Mouse (Mus musculus) retina, postnatal 7 days (tissue): ENCODE data around the gene Scd4.
A peak's percentile ranks its signal among the peaks of the same experiment; 100 is the strongest.
"Not testable (repeated sequence)": the region's sequence is repeated elsewhere in the genome, so short reads cannot be mapped to it uniquely, and the experiment has no call there.

ENCODE experiments used
- DNase-seq: peaks from one replicate; pipeline ENCODE4 v3.0.0-alpha.2; 2012; ENCODE audit warnings: low read depth, low spot score

Scd4 gene

DNA sequence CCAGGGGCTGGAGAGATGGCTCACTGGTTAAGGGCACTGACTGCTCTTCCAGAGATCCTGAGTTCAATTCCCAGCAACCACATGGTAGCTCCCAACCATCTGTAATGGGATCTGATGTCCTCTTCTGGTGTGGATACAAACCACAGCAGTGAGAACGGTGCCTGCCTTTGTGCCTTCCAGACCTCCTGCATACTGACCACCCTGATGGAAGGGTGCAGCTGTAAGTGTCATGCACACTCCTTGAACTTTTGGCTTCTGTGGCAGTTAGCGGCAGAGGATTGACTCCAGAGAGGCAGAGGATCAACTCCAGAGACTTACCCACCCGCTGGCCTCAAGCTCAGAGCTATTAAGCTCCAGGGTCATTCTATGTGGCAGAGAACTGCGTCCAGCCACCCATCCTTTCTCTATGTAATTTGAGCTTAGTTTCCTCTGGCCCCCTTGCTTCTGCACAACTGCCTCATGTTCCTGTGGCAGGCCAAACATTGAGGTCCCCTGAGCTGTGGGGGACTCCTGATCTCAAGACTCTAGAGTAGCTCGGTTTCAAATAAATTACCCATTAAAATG lies 16.1 kb upstream of the Scd4 start:
- no peak for DNase-seq

DNA sequence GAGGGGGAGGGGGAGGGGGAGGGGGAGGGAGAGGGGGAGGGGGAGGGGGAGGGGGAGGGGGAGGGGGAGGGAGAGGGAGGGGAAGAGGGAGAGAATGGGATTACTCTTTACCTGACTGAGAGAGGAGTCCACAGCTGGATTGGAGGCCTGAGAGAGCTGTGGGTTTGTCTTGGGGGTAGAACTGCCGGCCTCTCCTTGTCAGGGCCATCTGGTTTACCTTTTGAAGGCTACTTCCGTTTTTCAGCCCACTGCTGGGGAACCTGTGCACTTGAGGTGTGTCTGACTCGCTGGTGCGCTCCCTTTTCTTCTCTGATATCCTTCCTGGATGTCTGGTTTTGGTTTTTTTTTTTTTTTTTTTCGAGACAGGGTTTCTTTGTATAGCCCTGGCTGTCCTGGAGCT lies 15.5 kb upstream of the Scd4 start:
- DNase-seq = no peak

DNA sequence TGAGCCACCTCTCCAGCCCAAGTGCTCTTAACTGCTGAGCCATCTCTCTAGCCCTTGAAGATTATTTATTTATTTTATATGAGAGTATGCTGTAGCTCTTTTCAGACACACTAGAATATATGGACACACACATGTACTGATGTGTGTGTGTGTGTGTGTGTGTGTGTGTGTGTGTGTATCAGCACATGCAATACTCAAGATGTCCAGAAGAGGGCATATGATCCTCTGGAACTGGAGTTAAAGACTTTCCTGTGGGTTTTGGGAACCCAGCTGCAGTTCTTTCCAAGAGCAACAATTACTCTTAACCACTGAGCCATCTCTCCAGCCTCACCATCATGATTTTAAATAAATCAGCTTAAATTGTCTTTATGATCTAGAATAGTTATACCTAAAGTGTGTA lies 14.3 kb upstream of the Scd4 start:
- DNase-seq = no peak

DNA sequence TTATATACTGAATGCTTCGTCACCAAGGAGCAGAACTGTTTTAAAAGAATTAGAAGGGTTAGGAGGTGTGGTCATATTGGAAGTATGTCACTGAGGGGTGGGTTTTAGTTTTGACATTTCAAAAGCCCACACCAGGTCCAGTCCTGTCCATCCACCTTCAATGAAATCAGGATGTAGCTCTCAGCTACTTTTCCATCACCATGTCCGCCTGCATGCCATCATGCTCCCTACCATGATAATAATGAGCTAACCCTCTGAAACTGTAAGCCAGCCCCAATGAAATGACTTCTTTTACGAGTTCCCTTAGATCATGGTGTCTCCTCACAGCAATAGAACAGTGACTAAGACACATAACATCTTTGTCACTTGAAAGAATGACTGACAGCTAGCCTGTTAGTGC lies 12.6 kb upstream of the Scd4 start:
- DNase-seq = no peak

DNA sequence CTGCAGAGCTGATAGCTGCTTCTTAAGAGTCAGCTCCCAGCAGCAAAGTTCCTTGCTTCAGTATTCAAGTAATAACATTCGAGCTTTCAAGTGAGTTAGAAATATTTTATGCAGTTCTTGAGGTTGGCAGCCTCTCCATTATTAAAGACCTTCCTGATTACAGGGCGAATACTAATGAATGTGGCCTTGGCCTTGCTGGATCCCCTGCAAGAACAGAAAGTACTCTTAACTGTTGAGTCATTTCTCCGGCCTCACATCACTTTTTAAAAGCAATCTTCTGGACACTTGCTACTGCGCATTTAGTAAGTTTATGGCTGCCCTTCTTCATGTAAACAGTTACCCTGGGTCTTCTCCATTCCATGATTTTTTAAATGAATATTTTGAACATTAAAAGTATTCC lies 11.7 kb upstream of the Scd4 start:
- no peak for DNase-seq

DNA sequence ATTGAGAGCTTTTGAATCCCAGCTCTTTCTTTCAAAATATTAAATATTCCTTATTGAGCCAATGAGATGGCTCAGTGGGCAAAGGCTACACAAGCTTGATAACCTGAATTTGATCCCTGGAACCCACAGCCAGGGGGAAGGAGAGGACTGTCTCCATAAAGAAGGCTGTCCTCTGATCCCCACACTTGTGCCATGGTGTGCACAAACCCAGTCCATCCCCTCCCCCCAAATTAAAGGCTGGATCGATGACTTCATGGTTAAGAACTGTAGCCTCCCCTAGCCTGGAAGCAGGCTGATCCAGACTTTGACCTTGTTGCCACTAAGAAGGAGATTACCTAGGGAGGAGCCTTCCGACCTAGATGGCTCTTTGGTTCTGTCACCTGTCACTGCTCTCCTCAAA lies 11.3 kb upstream of the Scd4 start:
- DNase-seq = no peak

DNA sequence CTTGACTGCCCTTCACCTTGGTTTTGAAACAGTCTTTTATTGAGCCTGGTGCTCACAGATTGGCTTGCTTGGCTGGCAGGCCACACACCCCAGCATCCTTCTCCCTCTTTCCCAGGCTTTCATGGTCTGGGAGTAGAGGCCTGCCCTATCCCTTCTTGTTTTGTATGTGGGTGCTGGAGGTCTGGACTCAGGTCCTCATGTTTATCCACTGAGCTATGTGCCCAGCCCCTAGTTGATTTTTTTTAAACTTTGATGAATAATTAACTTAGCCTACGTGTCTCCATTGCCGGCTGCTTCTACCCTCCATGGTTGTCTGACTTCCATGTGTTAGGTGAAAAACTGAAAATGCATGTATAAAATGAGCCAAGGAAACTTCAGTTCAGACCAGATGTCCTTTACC lies 3.3 kb upstream of the Scd4 start:
- DNase-seq = no peak

DNA sequence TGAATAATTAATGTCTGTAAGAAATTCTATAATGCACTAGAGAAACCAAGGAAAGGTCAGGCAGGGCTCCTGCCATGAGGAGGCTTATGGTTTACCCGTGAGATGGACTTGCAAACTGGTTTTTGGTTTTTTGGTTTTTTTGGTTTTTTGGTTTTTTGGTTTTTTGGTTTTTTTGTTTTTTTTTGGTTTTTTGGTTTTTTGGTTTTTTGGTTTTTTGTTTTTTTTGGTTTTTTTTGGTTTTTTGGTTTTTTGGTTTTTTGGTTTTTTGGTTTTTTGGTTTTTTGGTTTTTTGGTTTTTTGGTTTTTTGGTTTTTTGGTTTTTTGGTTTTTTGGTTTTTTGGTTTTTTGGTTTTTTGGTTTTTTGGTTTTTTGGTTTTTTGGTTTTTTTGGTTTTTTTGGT lies 1.8 kb upstream of the Scd4 start:
- DNase-seq = not testable (repeated sequence)

DNA sequence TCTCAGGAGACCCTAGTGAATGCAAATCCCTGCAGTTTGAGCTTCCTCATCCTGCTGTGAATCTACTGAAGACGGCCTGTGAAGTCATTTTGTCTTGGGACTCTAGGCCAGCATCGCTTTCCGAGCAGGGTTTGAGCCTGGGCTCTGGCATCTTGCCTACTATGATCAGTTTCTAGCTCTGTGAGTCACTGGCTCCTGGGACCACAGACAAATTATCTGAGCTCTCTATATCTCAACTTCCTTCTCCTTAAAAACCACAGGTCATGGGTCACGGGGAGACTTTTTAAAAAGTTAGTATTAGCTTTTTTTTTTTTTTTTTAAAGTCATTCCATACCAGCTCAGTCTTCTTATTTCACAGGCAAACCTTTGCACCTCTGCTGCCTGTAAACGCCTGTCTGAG lies 981 bp upstream of the Scd4 start:
- no peak for DNase-seq

DNA sequence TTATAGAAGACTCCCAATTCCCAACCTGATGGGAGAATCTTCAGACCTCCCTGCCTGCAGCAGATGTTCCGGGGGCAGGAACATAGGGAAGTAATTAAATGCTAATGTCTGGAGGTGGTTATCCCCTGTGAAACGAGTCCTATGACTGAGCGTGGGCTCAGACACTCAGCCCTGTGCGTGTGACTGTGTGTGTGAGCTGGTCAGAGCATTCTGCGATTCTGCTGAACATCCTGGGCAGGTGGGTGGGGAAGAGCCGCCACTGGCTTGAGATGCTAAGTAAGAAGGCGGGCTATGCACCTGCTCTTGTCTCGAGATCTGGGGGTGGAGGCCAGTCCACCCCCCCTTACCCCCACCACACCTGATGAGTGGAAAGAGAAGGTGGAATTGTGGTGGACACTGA lies 566 bp upstream of the Scd4 start:
- DNase-seq = no peak

DNA sequence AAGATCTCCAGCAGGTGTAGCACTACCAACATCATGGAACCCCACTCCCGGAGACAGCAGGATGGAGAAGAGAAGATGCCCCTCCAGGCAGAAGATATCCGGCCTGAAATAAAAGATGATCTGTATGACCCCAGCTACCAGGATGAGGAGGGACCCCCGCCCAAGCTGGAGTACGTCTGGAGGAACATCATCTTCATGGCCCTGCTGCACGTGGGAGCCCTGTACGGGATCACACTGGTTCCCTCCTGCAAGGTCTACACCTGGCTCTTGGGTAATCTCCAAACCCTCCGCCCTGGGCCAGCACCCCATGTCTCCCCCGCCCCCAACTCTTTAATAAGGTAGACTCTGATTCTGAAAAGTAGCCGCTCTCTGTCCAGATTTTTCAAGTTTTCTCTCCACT lies 1.1 kb downstream of the Scd4 start:
- no peak for DNase-seq

DNA sequence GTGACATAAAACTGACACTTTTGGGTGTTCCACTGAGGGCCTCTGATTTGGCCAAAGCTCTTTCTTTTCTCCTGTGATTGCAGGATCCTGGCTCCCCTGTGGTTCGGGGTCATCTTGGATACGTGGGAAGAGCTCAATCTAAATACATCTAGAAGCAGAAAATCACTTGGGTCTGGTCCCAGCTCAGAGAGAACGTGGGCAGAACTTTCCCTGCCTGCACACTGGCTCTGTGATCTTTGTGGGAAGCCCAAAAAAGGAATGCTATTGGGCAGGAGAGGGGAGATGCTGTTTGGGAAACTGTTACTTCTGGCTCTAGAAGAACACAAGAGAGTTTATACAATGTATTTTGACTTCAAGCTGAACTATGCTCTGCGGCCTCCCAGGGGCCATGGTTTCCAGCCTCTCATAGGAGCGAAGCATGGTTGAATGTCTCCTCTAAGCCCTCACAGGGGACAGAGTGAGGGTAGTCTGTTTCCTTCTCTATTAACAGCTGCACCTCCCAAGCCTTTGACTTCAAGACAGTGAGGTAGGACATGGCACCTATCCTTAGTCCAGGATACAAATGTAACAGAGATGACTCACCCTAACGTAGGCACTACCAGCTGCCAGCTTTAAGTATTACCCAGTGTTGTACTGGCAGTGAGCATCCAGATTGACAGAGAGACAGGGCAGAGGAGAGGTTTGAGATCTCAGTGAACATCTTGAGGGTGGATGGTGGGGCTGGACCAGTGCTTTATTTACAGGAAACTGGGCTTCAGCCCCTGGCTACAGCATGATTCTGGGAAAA lies 3.2 kb downstream of the Scd4 start:
- no peak for DNase-seq

DNA sequence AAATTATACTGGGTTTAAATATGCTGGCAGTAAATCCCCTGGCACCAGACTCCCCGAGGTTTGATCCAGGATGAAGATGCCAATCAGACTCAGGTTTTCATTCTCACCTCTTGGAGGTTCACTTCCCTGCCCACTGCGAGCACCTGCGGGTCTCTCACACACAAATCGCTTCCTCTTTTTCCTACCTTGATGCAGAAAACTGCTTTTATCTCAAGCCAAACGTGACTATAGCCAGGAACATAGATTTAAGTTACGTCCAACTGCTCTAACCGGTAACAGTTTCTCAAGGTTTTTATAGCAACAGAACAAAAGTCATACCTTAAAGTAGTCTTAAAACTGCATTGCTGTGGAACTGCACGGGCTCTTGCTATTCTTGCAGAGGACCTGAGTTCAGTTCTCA lies 16.8 kb downstream of the Scd4 start:
- no peak for DNase-seq

DNA sequence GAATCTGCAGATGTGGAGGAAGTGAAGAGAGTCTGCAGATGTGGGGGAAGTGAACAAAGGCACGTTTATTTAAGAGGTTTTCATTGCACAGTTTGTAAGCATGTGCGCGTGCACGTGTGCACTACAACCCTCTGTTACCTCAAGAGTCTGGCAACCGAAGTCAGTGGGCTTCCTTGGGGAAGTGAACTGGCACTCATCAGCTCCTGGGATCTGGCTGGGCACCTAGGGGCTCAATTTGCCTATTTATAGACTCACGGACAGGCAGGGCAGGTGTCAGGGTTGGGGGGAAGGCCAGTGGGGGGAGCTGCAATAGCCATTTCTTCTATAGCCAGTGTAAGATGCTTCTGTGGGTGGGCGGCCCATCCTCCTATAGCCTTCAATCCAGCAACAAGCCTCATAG lies 18.9 kb downstream of the Scd4 start:
- no peak for DNase-seq

DNA sequence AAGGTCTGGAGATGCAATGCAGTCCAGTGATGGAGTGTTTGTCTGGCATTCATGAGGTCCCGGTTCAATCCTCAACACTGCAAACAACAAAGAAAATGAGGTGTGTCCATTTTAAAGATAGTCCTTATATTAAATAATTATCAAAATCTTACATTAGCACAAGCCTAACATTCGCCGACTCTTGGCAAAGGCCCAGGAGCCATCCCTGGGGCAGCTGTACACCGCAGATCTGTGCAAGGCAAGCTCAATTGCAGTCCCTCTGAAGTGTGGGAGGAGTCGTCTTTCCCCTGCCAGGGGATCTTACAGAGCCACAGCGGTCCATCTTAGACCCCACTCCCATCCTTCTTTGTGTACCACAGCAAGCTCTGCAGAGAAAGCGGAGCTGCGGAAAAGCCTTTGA lies 25.8 kb downstream of the Scd4 start:
- no peak for DNase-seq

DNA sequence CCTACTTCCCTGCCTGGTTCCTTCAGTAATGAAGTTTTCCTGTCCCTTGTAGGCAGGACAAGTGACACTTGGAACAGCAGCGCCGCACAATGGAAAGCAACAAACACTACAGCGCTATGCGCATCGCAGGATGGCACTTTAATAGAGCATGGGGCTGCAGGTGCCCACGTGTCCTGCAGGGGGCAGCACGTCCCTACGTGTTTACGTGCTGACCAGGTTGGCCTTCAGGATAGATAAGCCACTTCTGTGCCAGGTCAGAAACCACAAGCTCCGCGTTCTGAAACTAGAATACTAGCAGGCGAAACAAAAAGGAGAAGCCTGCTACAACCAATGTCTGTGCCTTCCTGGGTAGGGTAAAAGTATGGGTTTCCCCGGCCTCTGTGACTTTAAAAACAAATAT lies 30.6 kb downstream of the Scd4 start:
- DNase-seq = peak; percentile 54

DNA sequence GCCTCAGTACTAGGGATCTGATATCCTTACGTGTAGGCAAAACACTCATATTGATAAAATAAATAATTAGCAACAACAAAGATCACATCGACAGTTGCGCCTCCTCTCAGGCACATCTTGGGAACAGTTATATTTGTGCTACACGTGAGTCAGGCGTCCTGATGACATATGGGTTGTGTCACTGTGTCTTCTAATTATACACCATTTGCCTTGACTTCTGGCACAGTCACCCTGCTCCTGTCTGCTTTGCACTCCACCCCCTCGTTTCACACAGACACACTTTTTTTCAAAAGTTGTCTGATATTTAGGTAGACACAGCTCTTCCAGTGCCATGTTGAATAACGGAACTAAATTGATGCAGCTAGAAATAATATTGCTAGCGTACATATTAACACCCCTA lies 31.1 kb downstream of the Scd4 start:
- no peak for DNase-seq

DNA sequence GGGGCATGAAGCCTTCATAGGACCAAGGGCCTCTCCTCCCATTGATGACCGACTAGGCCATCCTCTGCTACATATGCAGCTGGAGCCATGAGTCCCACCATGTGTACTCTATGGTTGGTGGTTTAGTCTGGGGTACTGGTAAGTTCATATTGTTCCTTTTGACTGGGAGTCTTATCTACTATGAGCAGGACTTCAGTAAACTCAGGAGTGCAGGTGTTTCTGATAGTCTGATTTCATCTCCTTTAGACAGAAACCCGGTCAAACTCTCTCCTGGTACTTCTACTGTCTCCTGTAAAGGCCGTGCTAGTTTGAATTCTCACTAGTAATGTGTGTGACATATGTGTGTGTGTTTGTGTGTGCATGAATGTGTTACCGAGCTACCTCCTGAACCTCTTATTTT lies 32.8 kb downstream of the Scd4 start:
- DNase-seq = no peak

DNA sequence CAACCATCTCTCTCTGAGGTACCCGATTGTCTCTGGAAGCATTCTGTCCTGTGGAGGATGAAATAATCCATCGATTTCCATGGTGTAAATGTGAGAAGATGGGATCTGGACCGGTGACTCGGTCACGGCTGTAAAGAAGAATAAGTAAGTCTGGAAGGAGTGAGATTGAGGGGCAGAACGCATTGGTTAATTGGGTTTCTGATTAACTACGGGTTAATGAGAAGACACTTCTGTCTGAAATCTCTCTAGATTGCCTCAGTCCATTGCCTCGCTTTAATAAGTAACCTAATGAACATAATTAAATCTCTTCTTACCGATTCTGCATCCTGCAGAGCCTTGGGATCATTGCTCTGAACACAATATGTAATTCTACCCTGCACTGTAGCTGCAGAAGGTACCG lies 34.2 kb downstream of the Scd4 start:
- not testable (repeated sequence) for DNase-seq

DNA sequence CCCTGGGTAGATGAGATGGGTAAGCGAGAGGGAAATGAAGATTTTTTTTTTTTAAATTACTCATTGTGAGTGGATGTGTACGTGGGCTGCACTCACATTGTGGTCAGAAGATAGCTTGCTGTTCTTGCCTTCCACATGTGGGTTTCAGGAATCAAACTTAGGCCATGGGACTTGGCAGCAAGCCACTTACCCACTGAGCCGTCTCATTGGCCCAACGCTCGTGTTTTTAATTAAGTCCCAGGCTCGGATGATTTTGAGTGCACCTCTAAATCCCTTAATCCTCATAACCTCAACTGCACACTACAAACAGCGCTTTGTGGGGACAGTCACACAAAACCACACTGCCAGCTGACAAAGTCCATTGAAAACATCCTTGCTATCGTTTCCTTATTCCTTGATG lies 36.5 kb downstream of the Scd4 start:
- no peak for DNase-seq

DNA sequence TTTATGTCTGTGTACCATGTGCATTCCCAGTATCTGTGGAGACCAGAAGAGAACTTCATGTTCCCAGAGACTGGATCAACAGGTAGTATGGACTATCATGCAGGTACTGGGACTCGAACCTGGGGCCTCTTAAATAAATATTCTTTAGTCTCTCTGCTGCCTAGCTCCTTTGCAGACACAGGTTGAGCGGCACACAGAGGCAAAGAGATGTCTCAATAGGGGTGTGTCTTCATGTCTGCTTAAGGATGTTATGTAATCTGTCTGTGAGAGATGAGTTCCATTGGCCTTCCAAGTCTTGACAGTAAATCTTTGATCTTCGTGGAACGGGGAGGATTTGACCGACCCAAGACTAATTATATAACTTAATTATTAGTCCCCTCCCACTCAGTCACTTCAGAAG lies 37.3 kb downstream of the Scd4 start:
- no peak for DNase-seq

DNA sequence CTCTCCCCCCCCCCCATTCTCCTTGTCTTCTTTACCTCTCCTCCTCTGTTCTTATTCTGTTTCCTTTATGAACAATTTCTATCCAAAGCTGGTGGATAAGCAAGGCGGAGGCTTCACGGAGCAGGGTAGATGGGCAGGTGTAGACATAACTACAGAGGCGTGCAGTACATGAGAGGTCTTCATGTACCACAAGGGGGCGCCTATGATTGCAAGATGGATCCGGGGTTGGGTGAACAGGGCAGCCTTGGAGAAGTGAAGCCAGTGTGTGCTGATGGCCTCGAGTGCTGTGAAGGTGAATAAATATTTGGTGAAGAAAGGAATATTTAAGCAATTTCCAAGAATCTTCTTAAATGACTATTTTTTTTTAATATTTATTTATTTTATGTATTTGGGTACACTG lies 40.1 kb downstream of the Scd4 start:
- DNase-seq = peak; percentile 74

DNA sequence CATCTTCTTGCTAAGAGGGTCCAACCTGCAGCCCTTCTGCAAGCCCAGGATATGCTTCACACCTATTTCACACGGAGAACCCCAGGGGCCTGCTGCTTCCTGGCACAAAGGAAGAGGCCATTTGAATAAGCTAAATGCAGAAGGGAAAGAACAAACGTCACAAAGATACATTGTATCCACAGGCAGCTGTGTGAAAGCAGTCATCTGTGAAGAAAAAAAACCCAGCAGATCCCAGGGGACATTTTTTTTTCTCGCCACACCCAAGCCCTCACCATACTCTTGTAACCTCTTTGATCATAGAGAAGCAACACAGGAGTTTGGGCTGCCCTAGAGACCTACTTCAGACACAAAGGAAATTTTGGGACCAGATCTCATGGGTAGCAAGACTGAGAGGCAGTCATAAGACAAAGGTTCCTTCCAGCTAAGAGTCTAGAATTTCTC lies 43.6 kb downstream of the Scd4 start:
- no peak for DNase-seq
